Mouse (Mus musculus): ENCODE results near the gene Inppl1.

GRCm38 (mm10) chr7:101836271-101837153 is 1.5 kb downstream of the Inppl1 start:
- TF ChIP-seq CTCF (IDR thresholded peaks at IDR 0.05; ENCODE audit: control insufficient read depth, insufficient read depth, insufficient read length) (no peak), MAX (IDR thresholded peaks at IDR 0.05) (no peak)
